In genomic region chr2:127240065-127240464, GRCm38 (mm10) we compare ENCODE assay signal across 31 mouse cellular contexts. TPM values are rescaled to one million over a fixed set of nuclear protein-coding genes. Genes with fewer than 3 reads are reported as not detected.
DNase-seq lines count a peak whose midpoint lies in the region; ATAC-seq lines count a peak whose summit lies in the region.
"Had no signal": no experiment of that assay in that cellular context is flagged by ENCODE, and none has a peak within 500 bp of the region (broad histone marks: within the 10 kb centered on the region; RNA-seq: fewer than 3 reads in every experiment).

No protein-coding gene starts in this region.

- peaks cover 74% of the 10 kb centered on the region for H3K36me3 ChIP-seq in kidney, embryonic 16.5 days (ENCODE audit: insufficient read depth, low read length)
- H3K36me3 ChIP-seq in midbrain, embryonic 13.5 days = peaks cover 88% of the 10 kb centered on the region

- no peak overlapping the region for H3K4me2 ChIP-seq in kidney, embryonic 16.5 days (replicated peaks; ENCODE audit: low read depth, low read length)
- no peak overlapping the region for H3K4me2 ChIP-seq in midbrain, embryonic 13.5 days (replicated peaks)
- H3K4me2 ChIP-seq: embryonic facial prominence, embryonic 13.5 days; forebrain, embryonic 12.5 days; forebrain, embryonic 15.5 days; heart, embryonic 12.5 days; heart, embryonic 15.5 days; hindbrain, embryonic 14.5 days had no signal

- H3K9ac ChIP-seq in kidney, embryonic 16.5 days (replicated peaks; ENCODE audit: low read length) = no peak overlapping the region
- H3K9ac ChIP-seq in midbrain, embryonic 13.5 days (replicated peaks) = no peak overlapping the region
- H3K9ac ChIP-seq: embryonic facial prominence, embryonic 13.5 days; forebrain, embryonic 12.5 days; forebrain, embryonic 15.5 days; heart, embryonic 12.5 days; heart, embryonic 15.5 days; hindbrain, embryonic 14.5 days had no signal

- no peaks in the 10 kb centered on the region for H3K4me1 ChIP-seq in kidney, embryonic 16.5 days (ENCODE audit: insufficient read depth, low read length)
- H3K4me1 ChIP-seq in midbrain, embryonic 13.5 days (replicated peaks) = no peaks in the 10 kb centered on the region
- H3K4me1 ChIP-seq: embryonic facial prominence, embryonic 10.5 days; embryonic facial prominence, embryonic 13.5 days; forebrain, embryonic 12.5 days; forebrain, embryonic 15.5 days; hindbrain, embryonic 10.5 days had no signal

- H3K27ac ChIP-seq in kidney, embryonic 16.5 days (ENCODE audit: low read length) = no peak overlapping the region
- no peak overlapping the region for H3K27ac ChIP-seq in midbrain, embryonic 13.5 days
- H3K27ac ChIP-seq: embryonic facial prominence, embryonic 10.5 days; embryonic facial prominence, embryonic 13.5 days; forebrain, embryonic 12.5 days; forebrain, embryonic 15.5 days; heart, embryonic 15.5 days; hindbrain, embryonic 10.5 days; hindbrain, embryonic 14.5 days had no signal

- no peaks in the 10 kb centered on the region for H3K27me3 ChIP-seq in kidney, embryonic 16.5 days (ENCODE audit: insufficient read depth, low read length)
- no peaks in the 10 kb centered on the region for H3K27me3 ChIP-seq in midbrain, embryonic 13.5 days
- H3K27me3 ChIP-seq: CH12.LX; embryonic facial prominence, embryonic 13.5 days; forebrain, embryonic 12.5 days; forebrain, embryonic 15.5 days; heart, embryonic 12.5 days; heart, embryonic 15.5 days; Patski had no signal

- WGBS in kidney, embryonic 16.5 days = 90% methylated on average over 2 of the region's 2 CpGs
- 94% methylated on average over 2 of the region's 2 CpGs for WGBS in midbrain, embryonic 13.5 days

- peak; percentile 55 for DNase-seq in kidney, adult 11 months
- no peak for DNase-seq in kidney, postnatal 10 days
- DNase-seq in kidney, adult 9 months = peak; percentile 68
- DNase-seq in kidney, adult 18-20 months = no peak
- DNase-seq in kidney, postnatal 14 days = peak; percentile 50
- no peak for DNase-seq in right cerebral cortex, postnatal 4 days
- DNase-seq: adrenal gland, postnatal 25 days; B cell, adult 2 months; cerebellum, adult 11-12 months; cerebellum, adult 8-10 months; cerebellum, postnatal 10 days; cerebellum, postnatal 36 days; embryo, embryonic 11 days; gastrocnemius, postnatal 25 days; heart, adult 18-20 months; heart, postnatal 10 days; heart, postnatal 36 days had no signal

- H3K4me3 ChIP-seq in kidney, embryonic 16.5 days (ENCODE audit: low read length) = no peak overlapping the region
- no peak overlapping the region for H3K4me3 ChIP-seq in midbrain, embryonic 13.5 days (replicated peaks)
- H3K4me3 ChIP-seq: embryonic facial prominence, embryonic 10.5 days; embryonic facial prominence, embryonic 13.5 days; erythroblast, embryonic 14.5 days; forebrain, embryonic 12.5 days; forebrain, embryonic 15.5 days; heart, embryonic 12.5 days; heart, embryonic 15.5 days; hindbrain, embryonic 10.5 days had no signal

- H3K9me3 ChIP-seq in kidney, embryonic 16.5 days (ENCODE audit: low read length) = no peaks in the 10 kb centered on the region
- no peaks in the 10 kb centered on the region for H3K9me3 ChIP-seq in midbrain, embryonic 13.5 days
- H3K9me3 ChIP-seq: embryonic facial prominence, embryonic 10.5 days; embryonic facial prominence, embryonic 13.5 days; forebrain, embryonic 12.5 days; forebrain, embryonic 15.5 days; G1E; heart, embryonic 12.5 days; heart, embryonic 15.5 days; hindbrain, embryonic 10.5 days had no signal

- 0 out of 2 replicates have a peak, but pooled peaks have one; percentile 46 for ATAC-seq in kidney, embryonic 16.5 days (ENCODE audit: low FRiP score, low TSS enrichment)
- ATAC-seq in midbrain, embryonic 13.5 days = no peak
- ATAC-seq: forebrain, embryonic 15.5 days; Patski had no signal

RNA-seq across cellular contexts. Expression of gene Ciao1, which starts 7.6 kb away (rescaled TPM):
- polyA plus RNA-seq in kidney, embryonic 16.5 days (2015; fragmentation: Nextera tagmentation; extraction: Ambion mirVana) = 74.2 and 81.7 TPM in 2 replicates
- 64.0 and 68.4 TPM in 2 replicates for polyA plus RNA-seq in midbrain, embryonic 13.5 days (2015; fragmentation: Nextera tagmentation; extraction: Ambion mirVana)

RNA-seq across cellular contexts. Expression of gene Tmem127, which starts 7.6 kb away (rescaled TPM):
- polyA plus RNA-seq in kidney, embryonic 16.5 days (2015; fragmentation: Nextera tagmentation; extraction: Ambion mirVana) = 29.0 and 29.5 TPM in 2 replicates
- polyA plus RNA-seq in midbrain, embryonic 13.5 days (2015; fragmentation: Nextera tagmentation; extraction: Ambion mirVana) = 43.9 and 44.6 TPM in 2 replicates

RNA-seq across cellular contexts. Expression of gene Stard7, which starts 30.0 kb away (rescaled TPM):
- polyA plus RNA-seq in kidney, embryonic 16.5 days (2015; fragmentation: Nextera tagmentation; extraction: Ambion mirVana) = 76.1 and 84.9 TPM in 2 replicates
- polyA plus RNA-seq in midbrain, embryonic 13.5 days (2015; fragmentation: Nextera tagmentation; extraction: Ambion mirVana) = 77.9 and 83.5 TPM in 2 replicates

RNA-seq across cellular contexts. Expression of gene Snrnp200, which starts 31.9 kb away (rescaled TPM):
- 67.2 and 70.5 TPM in 2 replicates for polyA plus RNA-seq in kidney, embryonic 16.5 days (2015; fragmentation: Nextera tagmentation; extraction: Ambion mirVana)
- 62.3 and 62.7 TPM in 2 replicates for polyA plus RNA-seq in midbrain, embryonic 13.5 days (2015; fragmentation: Nextera tagmentation; extraction: Ambion mirVana)

RNA-seq across cellular contexts. Expression of gene 1810024B03Rik, which starts 32.0 kb away (rescaled TPM):
- polyA plus RNA-seq in kidney, embryonic 16.5 days (2015; fragmentation: Nextera tagmentation; extraction: Ambion mirVana) = 1.6 and 2.1 TPM in 2 replicates
- 1.7 and 1.8 TPM in 2 replicates for polyA plus RNA-seq in midbrain, embryonic 13.5 days (2015; fragmentation: Nextera tagmentation; extraction: Ambion mirVana)
- polyA plus RNA-seq: erythroblast, embryonic 14.5 days had no signal

Comparison
In these comparisons a context has a peak if more than half of its experiments do, and no peak if none do; other contexts are left out.
1. DNase-seq: peak in kidney, adult 11 months (single experiment), kidney, adult 9 months (single experiment) and kidney, postnatal 14 days (single experiment); none in kidney, postnatal 10 days (single experiment), kidney, adult 18-20 months (single experiment) and right cerebral cortex, postnatal 4 days (single experiment).